Mouse (Mus musculus): ENCODE data around the gene Itpk1. TPM values are rescaled to one million over a fixed set of nuclear protein-coding genes. Genes with fewer than 3 reads are reported as not detected.
A peak's percentile ranks its signal among the peaks of the same experiment; 100 is the strongest.

Itpk1 gene
- polyA plus RNA-seq, 1 experiment from 2014 or later = 20.8 TPM

DNA sequence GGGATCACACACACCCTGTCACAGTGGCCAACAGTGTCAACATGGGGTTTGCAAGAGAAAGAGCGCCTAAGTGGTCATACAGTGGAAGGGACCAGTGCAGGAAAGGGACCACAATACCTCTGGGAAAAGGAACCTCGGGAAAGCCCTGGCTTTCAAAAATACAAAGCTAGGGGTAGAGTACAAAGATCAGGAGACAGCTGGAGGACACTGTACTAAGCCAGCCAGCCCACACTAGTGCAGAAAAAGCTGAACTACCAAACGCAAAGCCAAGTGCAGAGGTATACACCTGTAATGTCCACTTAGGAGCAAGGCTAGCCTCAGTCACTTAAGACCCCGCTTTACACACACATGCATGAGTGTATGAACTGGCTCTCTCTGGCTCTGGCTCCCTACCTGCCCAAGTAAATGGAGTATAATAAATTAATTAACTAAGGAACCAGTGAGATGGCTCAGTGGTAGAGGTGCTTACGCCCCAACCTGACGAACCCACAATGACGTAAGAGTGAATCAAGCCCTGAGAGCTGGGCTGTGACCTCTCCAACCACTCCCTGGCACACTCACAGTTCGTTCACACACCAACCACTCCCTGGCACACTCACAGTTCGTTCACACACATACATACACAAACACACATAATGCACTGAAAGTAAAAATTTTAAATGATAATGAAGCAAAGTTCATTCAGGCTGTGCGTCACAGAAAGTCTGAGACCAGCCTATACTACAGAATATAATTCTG lies 39.1 kb downstream of the Itpk1 start:
- peak; percentile 23 for ATAC-seq (replicated peaks; ENCODE audit: low FRiP score)
- Histone ChIP-seq H3K4me2 (no peak overlapping the region), H3K9me3 (replicated peaks) (no peaks in the 10 kb centered on the region), H3K27me3 (no peaks in the 10 kb centered on the region), H3K9ac (no peak overlapping the region), H3K36me3 (no peaks in the 10 kb centered on the region), H3K4me3 (replicated peaks) (no peak overlapping the region), H3K4me1 (peaks cover 18% of the 10 kb centered on the region; the same call in 1 of the 2 replicates), H3K27ac (no peak overlapping the region)
- 86% methylated on average over 10 of the region's 10 CpGs for WGBS

DNA sequence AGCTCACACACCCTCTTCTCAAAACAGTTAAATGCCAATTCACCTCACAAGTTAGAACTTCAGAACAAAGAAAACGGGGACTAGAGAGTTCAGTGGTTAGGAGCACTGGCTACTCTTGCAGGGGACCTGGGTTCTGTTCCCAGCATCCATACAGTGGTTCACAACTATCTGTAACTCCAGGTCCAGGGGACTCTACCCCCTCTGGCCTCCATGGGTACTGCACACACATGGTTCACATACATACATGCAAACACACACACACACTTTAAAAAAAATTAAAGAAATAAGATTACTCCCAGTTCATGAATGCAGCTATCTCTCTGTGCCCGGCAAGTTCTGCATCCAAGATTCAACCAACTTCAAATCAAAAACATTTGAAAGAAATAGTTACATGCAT lies 40.7 kb downstream of the Itpk1 start:
- no peaks in the 10 kb centered on the region for H3K9me3 ChIP-seq (replicated peaks)

DNA sequence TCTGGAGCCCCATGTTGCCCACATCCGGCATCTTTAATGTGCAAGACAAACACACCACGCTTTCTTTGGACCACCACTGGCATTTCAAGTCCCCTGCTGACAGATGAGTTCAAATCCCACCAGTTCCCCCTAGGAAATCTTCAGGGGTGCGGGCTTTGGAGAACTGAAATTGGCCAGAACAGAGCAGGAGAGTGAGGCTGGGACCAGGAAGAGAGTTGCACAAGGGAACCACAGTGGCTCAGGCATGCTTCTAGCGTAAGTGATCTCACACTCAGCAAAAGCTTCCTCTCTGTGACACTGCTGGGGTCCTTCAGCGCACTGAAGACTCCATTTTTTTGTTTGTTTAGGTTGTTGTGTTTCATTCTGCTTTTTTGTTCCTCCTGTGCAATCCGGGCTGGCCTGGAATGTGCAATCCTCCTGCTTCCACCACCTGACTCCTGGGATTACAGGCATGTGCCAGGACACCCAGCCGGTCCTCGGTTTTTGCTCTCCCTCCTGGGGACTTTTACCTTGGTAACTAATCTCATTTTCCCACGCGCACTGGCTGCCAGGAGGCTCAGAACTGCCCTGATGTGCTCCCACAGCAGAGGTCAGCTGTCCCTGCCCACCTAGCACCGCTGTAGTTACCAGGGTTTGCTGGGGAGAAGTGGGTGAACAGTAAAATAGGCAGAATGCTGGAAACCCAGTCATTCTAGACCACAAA lies 41.2 kb downstream of the Itpk1 start:
- no peak for ATAC-seq (replicated peaks; ENCODE audit: low FRiP score)
- H3K4me1 ChIP-seq = peaks cover 18% of the 10 kb centered on the region; the same call in 1 of the 2 replicates

More for the DNA sequence above, 40.7 kb downstream of the Itpk1 start:
- Histone ChIP-seq H3K27me3 (no peaks in the 10 kb centered on the region), H3K4me3 (replicated peaks) (no peak overlapping the region), H3K4me2 (no peak overlapping the region), H3K27ac (no peak overlapping the region), H3K4me1 (peaks cover 18% of the 10 kb centered on the region; the same call in 1 of the 2 replicates), H3K9ac (no peak overlapping the region), H3K36me3 (no peaks in the 10 kb centered on the region)
- WGBS = 94% methylated on average over 2 of the region's 2 CpGs
- ATAC-seq (replicated peaks; ENCODE audit: low FRiP score) = no peak

DNA sequence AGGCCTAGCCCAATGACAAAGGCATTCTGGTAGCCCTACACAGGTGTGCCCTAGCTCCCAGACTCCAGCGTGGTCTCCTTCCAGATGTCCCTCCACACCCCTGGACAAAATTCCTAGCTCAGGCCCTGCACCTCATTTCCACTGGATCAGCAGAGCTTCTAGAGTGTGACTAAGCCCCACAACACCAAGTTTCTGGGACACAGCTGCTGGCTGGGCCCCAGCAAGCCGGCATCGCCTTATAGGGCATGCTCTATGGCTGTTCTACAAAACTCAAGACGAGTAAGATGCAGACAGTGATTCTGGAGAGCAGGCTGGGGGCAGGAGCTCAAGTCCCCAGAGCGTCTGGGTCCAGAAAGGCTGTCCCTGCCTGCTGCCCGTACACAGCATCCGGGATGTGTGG lies 43.0 kb downstream of the Itpk1 start:
- no peak overlapping the region for H3K27ac ChIP-seq
- no peak overlapping the region for H3K4me2 ChIP-seq
- no peaks in the 10 kb centered on the region for H3K9me3 ChIP-seq (replicated peaks)
- no peak overlapping the region for H3K4me3 ChIP-seq (replicated peaks)
- WGBS = 78% methylated on average over 7 of the region's 7 CpGs
- no peaks in the 10 kb centered on the region for H3K36me3 ChIP-seq
- H3K9ac ChIP-seq = no peak overlapping the region
- no peaks in the 10 kb centered on the region for H3K27me3 ChIP-seq
- peaks cover 15% of the 10 kb centered on the region; the same call in 1 of the 2 replicates for H3K4me1 ChIP-seq
- no peak for ATAC-seq (replicated peaks; ENCODE audit: low FRiP score)

More for the DNA sequence above, 41.2 kb downstream of the Itpk1 start:
- Histone ChIP-seq H3K9me3 (replicated peaks) (no peaks in the 10 kb centered on the region), H3K9ac (no peak overlapping the region), H3K36me3 (no peaks in the 10 kb centered on the region), H3K27ac (no peak overlapping the region), H3K4me3 (replicated peaks) (no peak overlapping the region), H3K27me3 (no peaks in the 10 kb centered on the region), H3K4me2 (no peak overlapping the region)
- 81% methylated on average over 11 of the region's 11 CpGs for WGBS

DNA sequence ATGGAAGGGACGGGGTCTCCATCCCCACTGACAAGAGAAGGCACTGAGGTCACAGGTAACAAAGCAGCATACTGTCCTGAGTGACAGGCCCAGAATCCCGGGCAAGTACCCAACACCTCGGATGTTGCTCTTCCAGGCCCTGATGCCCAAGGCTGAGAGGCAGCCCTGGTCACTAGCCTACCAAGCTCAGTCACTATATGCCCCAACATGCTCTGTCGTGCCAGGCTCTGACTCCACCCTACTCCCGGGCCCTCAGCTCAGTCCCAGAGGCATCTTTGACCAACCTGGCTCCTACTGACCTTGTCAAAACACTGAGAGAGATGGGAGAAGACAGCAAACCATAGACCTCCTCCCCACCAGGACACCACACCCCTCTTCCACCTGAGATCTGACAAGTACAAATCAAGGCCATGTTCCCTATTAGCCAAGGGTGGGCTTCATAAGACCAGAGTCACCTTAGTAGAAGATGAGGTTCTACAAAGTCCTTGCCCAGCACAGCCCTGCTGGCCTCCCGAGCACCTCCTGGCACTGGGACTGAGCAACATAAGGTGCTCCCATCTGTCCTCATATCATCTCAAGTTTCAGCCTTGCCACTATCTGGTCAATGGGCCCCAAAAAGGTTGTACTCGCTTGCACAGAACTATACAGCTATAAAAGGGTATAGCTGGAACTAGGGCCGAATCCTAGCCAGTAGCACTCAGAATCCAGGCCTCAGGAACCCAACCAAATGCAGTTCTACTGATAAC lies 43.7 kb downstream of the Itpk1 start:
- no peaks in the 10 kb centered on the region for H3K9me3 ChIP-seq (replicated peaks)
- 84% methylated on average over 8 of the region's 8 CpGs for WGBS
- H3K9ac ChIP-seq = no peak overlapping the region
- H3K27me3 ChIP-seq = no peaks in the 10 kb centered on the region
- H3K4me1 ChIP-seq = peaks cover 16% of the 10 kb centered on the region
- H3K4me2 ChIP-seq = no peak overlapping the region
- no peaks in the 10 kb centered on the region for H3K36me3 ChIP-seq
- H3K27ac ChIP-seq = no peak overlapping the region
- no peak overlapping the region for H3K4me3 ChIP-seq (replicated peaks)
- ATAC-seq (replicated peaks; ENCODE audit: low FRiP score) = no peak

DNA sequence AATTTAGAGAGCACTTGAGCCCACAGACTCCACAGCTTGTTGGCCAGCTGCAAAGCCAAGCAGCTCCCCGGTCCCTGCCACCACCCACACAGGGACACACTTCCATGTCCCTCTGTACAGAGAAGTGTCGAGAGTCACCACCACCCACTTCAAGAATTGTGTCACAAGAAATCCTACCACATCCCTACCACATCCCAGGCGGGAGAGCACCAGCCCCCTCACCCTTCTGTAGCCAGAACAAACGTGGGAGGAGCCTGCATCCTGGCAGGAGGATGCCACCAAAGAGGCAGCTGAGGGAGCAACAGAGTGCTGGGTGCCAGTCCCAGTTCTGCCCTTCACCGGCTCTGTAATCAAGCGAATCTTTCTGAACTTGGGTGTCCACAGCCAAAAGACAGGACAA lies 51.7 kb downstream of the Itpk1 start:
- no peak overlapping the region for H3K4me3 ChIP-seq (replicated peaks)

DNA sequence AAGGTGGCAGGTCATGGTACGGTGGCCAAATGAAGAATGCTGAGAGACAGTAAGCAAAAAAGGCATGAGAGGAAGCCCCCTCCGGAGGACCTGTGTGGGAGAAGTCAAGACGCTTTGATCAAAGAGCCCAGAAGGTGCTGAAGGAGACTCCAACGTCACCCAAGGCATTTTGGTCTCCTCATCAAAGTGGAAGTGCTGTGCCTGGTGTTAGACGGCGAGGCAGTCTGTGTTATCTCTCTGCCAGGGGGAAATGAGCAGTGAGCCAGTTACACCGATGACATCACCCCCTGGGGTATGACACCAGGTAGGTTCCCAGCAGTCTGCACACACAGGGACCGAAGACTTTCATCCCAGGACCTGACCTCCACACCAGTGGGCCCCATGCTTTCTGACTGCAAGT lies 52.3 kb downstream of the Itpk1 start:
- no peak overlapping the region for H3K27ac ChIP-seq

More for the DNA sequence above, 51.7 kb downstream of the Itpk1 start:
- Histone ChIP-seq H3K9me3 (replicated peaks) (no peaks in the 10 kb centered on the region), H3K4me2 (no peak overlapping the region), H3K9ac (no peak overlapping the region), H3K27me3 (no peaks in the 10 kb centered on the region), H3K27ac (no peak overlapping the region), H3K4me1 (peaks cover 63% of the 10 kb centered on the region), H3K36me3 (no peaks in the 10 kb centered on the region)
- no peak for ATAC-seq (replicated peaks; ENCODE audit: low FRiP score)
- 62% methylated on average over 6 of the region's 6 CpGs for WGBS

DNA sequence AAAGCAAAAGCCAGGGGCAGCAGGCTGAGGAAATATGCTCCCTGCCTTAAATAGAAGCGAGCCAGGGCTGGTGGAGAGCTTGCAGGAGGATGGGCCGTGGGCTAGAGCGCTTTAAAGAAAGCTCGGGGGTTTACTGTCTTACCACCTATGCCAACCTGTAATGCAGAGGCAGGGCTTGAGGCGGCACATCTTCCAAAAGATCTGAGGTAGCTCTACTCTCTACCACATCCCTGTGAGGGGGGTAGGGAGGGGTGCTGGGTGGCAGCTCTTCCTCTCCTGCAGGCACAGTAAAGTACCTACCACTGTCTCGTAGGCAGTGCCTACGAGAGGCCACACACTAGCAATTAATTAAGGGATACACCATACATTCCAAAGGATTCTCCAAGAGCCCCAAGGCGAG lies 52.9 kb downstream of the Itpk1 start:
- peaks cover 72% of the 10 kb centered on the region for H3K4me1 ChIP-seq

More for the DNA sequence above, 52.3 kb downstream of the Itpk1 start:
- ATAC-seq (replicated peaks; ENCODE audit: low FRiP score) = 0 out of 2 replicates have a peak, but pooled peaks have one; percentile 10
- no peak overlapping the region for H3K4me3 ChIP-seq (replicated peaks)
- WGBS = 20% methylated on average over 8 of the region's 8 CpGs
- no peak overlapping the region for H3K4me2 ChIP-seq
- H3K9ac ChIP-seq = no peak overlapping the region
- no peaks in the 10 kb centered on the region for H3K27me3 ChIP-seq
- H3K9me3 ChIP-seq (replicated peaks) = no peaks in the 10 kb centered on the region
- H3K36me3 ChIP-seq = no peaks in the 10 kb centered on the region
- H3K4me1 ChIP-seq = peaks cover 68% of the 10 kb centered on the region

DNA sequence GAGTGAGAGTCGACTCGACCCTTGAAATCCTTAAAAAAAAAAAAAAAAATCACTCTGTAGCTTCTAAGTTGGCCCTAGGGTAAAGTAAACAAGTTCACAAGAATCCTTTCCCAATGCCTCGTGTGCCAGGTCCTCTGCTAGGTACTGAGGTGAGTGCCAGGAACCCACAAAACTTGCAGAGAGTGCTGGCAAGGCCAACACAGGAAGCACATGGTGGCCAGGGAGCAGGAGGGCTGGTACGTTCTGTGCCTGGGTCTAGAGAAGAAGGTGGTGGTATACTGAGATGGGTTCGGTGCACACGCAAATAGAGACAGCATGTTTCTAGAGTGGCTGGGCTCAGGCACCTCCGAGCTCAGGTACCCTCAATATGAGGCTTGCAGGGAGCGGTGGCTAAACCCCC lies 53.3 kb downstream of the Itpk1 start:
- ATAC-seq (replicated peaks; ENCODE audit: low FRiP score) = no peak
- H3K36me3 ChIP-seq = no peaks in the 10 kb centered on the region
- H3K27ac ChIP-seq = no peak overlapping the region
- H3K9ac ChIP-seq = no peak overlapping the region
- H3K4me3 ChIP-seq (replicated peaks) = no peak overlapping the region
- no peak overlapping the region for H3K4me2 ChIP-seq
- no peaks in the 10 kb centered on the region for H3K9me3 ChIP-seq (replicated peaks)
- H3K27me3 ChIP-seq = no peaks in the 10 kb centered on the region
- WGBS = 82% methylated on average over 8 of the region's 8 CpGs
- H3K4me1 ChIP-seq = peaks cover 72% of the 10 kb centered on the region

More for the DNA sequence above, 52.9 kb downstream of the Itpk1 start:
- no peak for ATAC-seq (replicated peaks; ENCODE audit: low FRiP score)
- no peak overlapping the region for H3K9ac ChIP-seq
- H3K9me3 ChIP-seq (replicated peaks) = no peaks in the 10 kb centered on the region
- H3K36me3 ChIP-seq = no peaks in the 10 kb centered on the region
- no peaks in the 10 kb centered on the region for H3K27me3 ChIP-seq
- no peak overlapping the region for H3K4me2 ChIP-seq
- H3K27ac ChIP-seq = no peak overlapping the region
- H3K4me3 ChIP-seq (replicated peaks) = no peak overlapping the region
- 66% methylated on average over 8 of the region's 8 CpGs for WGBS

DNA sequence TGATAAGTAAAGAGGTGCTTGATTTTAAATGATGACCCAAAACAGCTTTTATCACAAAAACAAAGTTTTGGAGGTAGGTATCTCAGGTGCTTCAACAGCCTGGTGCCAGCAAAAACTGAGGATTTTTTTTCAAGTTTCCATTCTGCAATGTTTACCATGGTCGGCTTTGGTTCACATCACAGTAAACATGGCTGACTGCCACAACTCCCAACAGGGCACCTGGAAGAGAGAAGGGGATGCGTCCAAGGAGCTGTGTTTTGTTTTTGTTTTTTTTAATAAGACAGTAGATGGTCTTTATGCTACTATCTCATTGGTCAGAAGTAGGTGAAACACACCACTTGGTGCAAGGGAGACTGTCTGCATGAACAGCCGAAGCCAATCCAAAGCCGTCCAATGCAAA lies 54.1 kb downstream of the Itpk1 start:
- Histone ChIP-seq H3K9ac (no peak overlapping the region), H3K27me3 (no peaks in the 10 kb centered on the region), H3K4me3 (replicated peaks) (no peak overlapping the region), H3K4me1 (peaks cover 73% of the 10 kb centered on the region), H3K36me3 (no peaks in the 10 kb centered on the region), H3K9me3 (replicated peaks) (no peaks in the 10 kb centered on the region), H3K27ac (no peak overlapping the region), H3K4me2 (no peak overlapping the region)
- ATAC-seq (replicated peaks; ENCODE audit: low FRiP score) = no peak
- WGBS = 84% methylated on average over 4 of the region's 4 CpGs

DNA sequence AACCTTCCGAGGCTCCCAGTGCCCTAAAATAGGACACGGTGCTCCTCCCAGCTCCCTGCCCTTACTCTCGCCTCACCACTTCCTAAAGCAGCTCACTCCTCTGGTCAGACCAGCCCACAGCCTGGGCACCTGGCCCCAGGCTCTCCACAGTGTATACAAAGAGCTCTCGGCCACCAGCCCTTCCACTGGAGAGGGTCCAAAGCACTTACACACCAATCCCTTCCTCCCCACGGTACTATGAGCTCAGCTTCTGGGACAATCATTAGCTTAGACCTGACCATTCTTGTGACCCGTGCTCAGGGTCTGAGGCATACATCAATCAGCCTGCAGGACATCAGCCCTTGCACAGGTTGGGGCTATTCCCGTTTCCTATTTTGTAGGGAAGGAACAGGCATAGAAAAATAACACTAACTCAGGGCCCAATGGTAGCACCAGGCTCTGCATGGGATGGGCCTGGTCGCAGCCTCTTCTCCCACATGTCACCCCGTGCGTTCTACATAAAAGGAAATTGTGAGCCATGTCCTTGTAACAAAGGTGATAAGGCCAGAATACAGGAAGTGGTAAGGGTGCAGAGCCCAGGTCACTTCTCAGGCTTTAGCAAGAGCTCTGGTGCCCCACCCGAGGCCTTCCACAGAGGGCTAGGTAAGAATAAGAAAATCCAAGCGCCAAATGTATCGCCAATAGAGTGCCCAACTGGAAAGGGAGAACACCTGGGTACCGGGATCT lies 56.7 kb downstream of the Itpk1 start:
- Histone ChIP-seq H3K27ac (peak overlapping the region; percentile 93), H3K36me3 (no peaks in the 10 kb centered on the region), H3K27me3 (no peaks in the 10 kb centered on the region), H3K9me3 (replicated peaks) (no peaks in the 10 kb centered on the region), H3K9ac (no peak overlapping the region), H3K4me2 (no peak overlapping the region), H3K4me1 (peaks cover 75% of the 10 kb centered on the region), H3K4me3 (replicated peaks) (no peak overlapping the region)
- 58% methylated on average over 14 of the region's 14 CpGs for WGBS
- ATAC-seq (replicated peaks; ENCODE audit: low FRiP score) = peak; percentile 80
